Mouse (Mus musculus) MEL (cell line): ENCODE results near the gene Fam76a. TPM values are rescaled to one million over a fixed set of nuclear protein-coding genes. Genes with fewer than 3 reads are reported as not detected.

Source experiments
- DNase-seq: peaks from one replicate; pipeline ENCODE4 v3.0.0; 2011; ENCODE audit warnings: low read depth, low spot score
- H3K27ac ChIP-seq: 2 replicates; pipeline ENCODE4 v1.5.1; 2012; ENCODE audit warnings: low read depth, mild to moderate bottlenecking, control low read depth, low read length, moderate library complexity; ENCODE audit not compliant: control insufficient read depth
- H3K27me3 ChIP-seq, 2 experiments: fragments of 150-350 bp in 1 of 2; sonication (generic) in 1 of 2; 2 replicates each; pipeline ENCODE4 v1.6.1; 2012; ENCODE audit warnings: low read length in 2 of 2, mild to moderate bottlenecking in 2 of 2, improper control_type of control experiment in 1 of 2, moderate library complexity in 1 of 2; ENCODE audit not compliant: insufficient read depth in 2 of 2, control insufficient read depth in 1 of 2
- H3K36me3 ChIP-seq, 2 experiments: 2 replicates each; pipeline ENCODE4 v1.6.1; 2012 to 2014; ENCODE audit warnings: low read length in 2 of 2, improper control_type of control experiment in 1 of 2, inconsistent platforms in 1 of 2, mild to moderate bottlenecking in 1 of 2; ENCODE audit not compliant: insufficient read depth in 2 of 2, control insufficient read depth in 1 of 2
- H3K4me1 ChIP-seq, 2 experiments: fragments of 150-350 bp in 1 of 2; sonication (generic) in 1 of 2; 2 replicates each; pipeline ENCODE4 v1.6.1; 2012; ENCODE audit warnings: low read length in 2 of 2, improper control_type of control experiment in 1 of 2, mild to moderate bottlenecking in 1 of 2; ENCODE audit not compliant: insufficient read depth in 2 of 2, control insufficient read depth in 1 of 2
- H3K4me3 ChIP-seq, 2 experiments: fragments of 150-350 bp in 1 of 2; sonication (generic) in 1 of 2; 2 replicates each; pipeline ENCODE4 v1.5.1; 2012; ENCODE audit warnings: low read depth in 2 of 2, low read length in 2 of 2, mild to moderate bottlenecking in 2 of 2, moderate library complexity in 2 of 2, control low read depth in 1 of 2, improper control_type of control experiment in 1 of 2; ENCODE audit not compliant: control insufficient read depth in 1 of 2, insufficient read depth in 1 of 2
- H3K79me2 ChIP-seq: 2 replicates; pipeline ENCODE4 v1.6.1; 2012; ENCODE audit warnings: mild to moderate bottlenecking, low read length, moderate library complexity; ENCODE audit not compliant: control insufficient read depth, poor library complexity, insufficient read depth
- H3K9ac ChIP-seq: 2 replicates; pipeline ENCODE4 v1.6.1; 2012; ENCODE audit warnings: low read depth, mild to moderate bottlenecking, control low read depth, low read length, moderate library complexity; ENCODE audit not compliant: control insufficient read depth, poor library complexity, severe bottlenecking
- H3K9me3 ChIP-seq: fragments of 150-350 bp; sonication (generic); replicated peaks from 2 replicates; pipeline ENCODE4 v1.6.1; 2012; ENCODE audit warnings: mild to moderate bottlenecking, low read length, improper control_type of control experiment, moderate library complexity; ENCODE audit not compliant: insufficient read depth
- BHLHE40 ChIP-seq: IDR thresholded peaks from 2 replicates; pipeline ENCODE4 v1.6.1; 2012; ENCODE audit warnings: low read depth, mild to moderate bottlenecking, inconsistent platforms, low read length, improper control_type of control experiment, borderline replicate concordance
- CHD2 ChIP-seq: IDR thresholded peaks from 2 replicates; pipeline ENCODE4 v1.6.1; 2011; ENCODE audit warnings: low read length, improper control_type of control experiment
- CTCF ChIP-seq, 3 experiments: IDR thresholded peaks in 2 of 3; conservative IDR thresholded peaks in 1 of 3; 2 replicates each; pipeline ENCODE4 v1.5.1; 2011 to 2012; ENCODE audit warnings: low read length in 3 of 3, low read depth in 2 of 3, mild to moderate bottlenecking in 2 of 3, improper control_type of control experiment in 1 of 3, inconsistent platforms in 1 of 3, mixed read lengths in 1 of 3, moderate library complexity in 1 of 3; ENCODE audit not compliant: control insufficient read depth in 1 of 3, insufficient read depth in 1 of 3, poor library complexity in 1 of 3, severe bottlenecking in 1 of 3
- E2F4 ChIP-seq: IDR thresholded peaks from 2 replicates; pipeline ENCODE4 v1.6.1; 2011; ENCODE audit warnings: low read depth, low read length, improper control_type of control experiment, borderline replicate concordance
- ELF1 ChIP-seq: IDR thresholded peaks from 2 replicates; pipeline ENCODE4 v1.6.1; 2014; ENCODE audit warnings: low read depth, mild to moderate bottlenecking, inconsistent platforms, low read length, improper control_type of control experiment, moderate library complexity
- EP300 ChIP-seq, 2 experiments: IDR thresholded peaks; 2 replicates each; pipeline ENCODE4 v1.6.1; 2011; ENCODE audit warnings: improper control_type of control experiment in 2 of 2, low read length in 2 of 2, low read depth in 1 of 2, mild to moderate bottlenecking in 1 of 2
- ETS1 ChIP-seq: IDR thresholded peaks from 2 replicates; pipeline ENCODE4 v1.6.1; 2012; ENCODE audit warnings: low read depth, mild to moderate bottlenecking, inconsistent platforms, low read length, improper control_type of control experiment, moderate library complexity
- GABPA ChIP-seq: IDR thresholded peaks from 2 replicates; pipeline ENCODE4 v1.6.1; 2012; ENCODE audit warnings: low read depth, mild to moderate bottlenecking, inconsistent platforms, low read length, improper control_type of control experiment, moderate library complexity
- HCFC1 ChIP-seq: IDR thresholded peaks from 2 replicates; pipeline ENCODE4 v1.6.1; 2012; ENCODE audit warnings: low read depth, mild to moderate bottlenecking, inconsistent platforms, low read length, improper control_type of control experiment, moderate library complexity
- JUND ChIP-seq: IDR thresholded peaks from 2 replicates; pipeline ENCODE4 v1.6.1; 2011; ENCODE audit warnings: low read depth, mild to moderate bottlenecking, improper control_type of control experiment, low read length
- KAT2A ChIP-seq: conservative IDR thresholded peaks from 2 replicates; pipeline ENCODE4 v1.6.1; 2012; ENCODE audit warnings: low read depth, low read length, improper control_type of control experiment, inconsistent platforms
- MAFK ChIP-seq: IDR thresholded peaks from 2 replicates; pipeline ENCODE4 v1.6.1; 2011; ENCODE audit warnings: low read depth, mild to moderate bottlenecking, low read length, improper control_type of control experiment, borderline replicate concordance
- MAZ ChIP-seq: IDR thresholded peaks from 2 replicates; pipeline ENCODE4 v1.6.1; 2012; ENCODE audit warnings: low read depth, mild to moderate bottlenecking, inconsistent platforms, low read length, improper control_type of control experiment
- MEF2A ChIP-seq: IDR thresholded peaks from 2 replicates; pipeline ENCODE4 v1.6.1; 2014; ENCODE audit warnings: low read depth, mild to moderate bottlenecking, inconsistent platforms, low read length, improper control_type of control experiment; ENCODE audit not compliant: poor library complexity, insufficient replicate concordance, severe bottlenecking; ENCODE audit errors: extremely low read depth
- MXI1 ChIP-seq: IDR thresholded peaks from 2 replicates; pipeline ENCODE4 v1.6.1; 2011; ENCODE audit warnings: mild to moderate bottlenecking, low read depth, low read length, improper control_type of control experiment
- MYB ChIP-seq: IDR thresholded peaks from 2 replicates; pipeline ENCODE4 v1.6.1; 2011; ENCODE audit warnings: mild to moderate bottlenecking, low read depth, low read length, improper control_type of control experiment
- NELFE ChIP-seq: IDR thresholded peaks from 2 replicates; pipeline ENCODE4 v1.6.1; 2011; ENCODE audit warnings: low read depth, low read length, improper control_type of control experiment
- NRF1 ChIP-seq: IDR thresholded peaks from 2 replicates; pipeline ENCODE4 v1.6.1; 2014; ENCODE audit warnings: low read depth, mild to moderate bottlenecking, inconsistent platforms, low read length, improper control_type of control experiment, moderate library complexity; ENCODE audit not compliant: poor library complexity, insufficient read depth, severe bottlenecking
- POLR2A ChIP-seq, 2 experiments: IDR thresholded peaks; 2 replicates each; pipeline ENCODE4 v1.6.1; 2011 to 2012; ENCODE audit warnings: low read length in 2 of 2, mild to moderate bottlenecking in 2 of 2, control low read depth in 1 of 2, improper control_type of control experiment in 1 of 2, low read depth in 1 of 2, moderate library complexity in 1 of 2; ENCODE audit not compliant: control insufficient read depth in 1 of 2, insufficient read depth in 1 of 2, poor library complexity in 1 of 2
- POLR2AphosphoS2 ChIP-seq: IDR thresholded peaks from 2 replicates; pipeline ENCODE4 v1.6.1; 2011; ENCODE audit warnings: low read length, improper control_type of control experiment
- POLR2AphosphoS5 ChIP-seq: IDR thresholded peaks from 2 replicates; pipeline ENCODE4 v1.6.1; 2012; ENCODE audit warnings: low read depth, borderline replicate concordance, mild to moderate bottlenecking, inconsistent platforms, low read length, moderate library complexity, mixed read lengths
- RAD21 ChIP-seq: IDR thresholded peaks from 2 replicates; pipeline ENCODE4 v1.6.1; 2011; ENCODE audit warnings: mild to moderate bottlenecking, low read depth, low read length, improper control_type of control experiment
- SIN3A ChIP-seq: IDR thresholded peaks from 2 replicates; pipeline ENCODE4 v1.6.1; 2012; ENCODE audit warnings: low read length, improper control_type of control experiment, inconsistent platforms
- SMC3 ChIP-seq: IDR thresholded peaks from 2 replicates; pipeline ENCODE4 v1.6.1; 2011; ENCODE audit warnings: low read depth, low read length, improper control_type of control experiment
- TBP ChIP-seq: IDR thresholded peaks from 2 replicates; pipeline ENCODE4 v1.8.0; 2011; ENCODE audit warnings: low read depth, low read length, improper control_type of control experiment
- TCF12 ChIP-seq: IDR thresholded peaks from 2 replicates; pipeline ENCODE4 v1.6.1; 2014; ENCODE audit warnings: low read depth, mild to moderate bottlenecking, inconsistent platforms, low read length, improper control_type of control experiment, moderate library complexity
- UBTF ChIP-seq: IDR thresholded peaks from 2 replicates; pipeline ENCODE4 v1.6.1; 2012; ENCODE audit warnings: low read depth, mild to moderate bottlenecking, inconsistent platforms, low read length, improper control_type of control experiment, moderate library complexity, borderline replicate concordance; ENCODE audit not compliant: insufficient read depth
- USF1 ChIP-seq: IDR thresholded peaks from 2 replicates; pipeline ENCODE4 v1.6.1; 2014; ENCODE audit warnings: low read depth, mild to moderate bottlenecking, inconsistent platforms, low read length, improper control_type of control experiment, moderate library complexity
- USF2 ChIP-seq, 2 experiments: IDR thresholded peaks; 2 replicates each; pipeline ENCODE4 v1.6.1; 2011 to 2012; ENCODE audit warnings: improper control_type of control experiment in 2 of 2, low read length in 2 of 2, borderline replicate concordance in 1 of 2, inconsistent platforms in 1 of 2, low read depth in 1 of 2, mild to moderate bottlenecking in 1 of 2; ENCODE audit not compliant: insufficient read depth in 1 of 2
- ZC3H11A ChIP-seq: IDR thresholded peaks from 2 replicates; pipeline ENCODE4 v1.6.1; 2012; ENCODE audit warnings: low read depth, mild to moderate bottlenecking, inconsistent platforms, low read length, improper control_type of control experiment
- ZMIZ1 ChIP-seq: IDR thresholded peaks from 2 replicates; pipeline ENCODE4 v1.6.1; 2012; ENCODE audit warnings: low read depth, mild to moderate bottlenecking, inconsistent platforms, low read length, improper control_type of control experiment, moderate library complexity
- ZNF384 ChIP-seq: IDR thresholded peaks from 2 replicates; pipeline ENCODE4 v1.6.1; 2012; ENCODE audit warnings: low read depth, mild to moderate bottlenecking, inconsistent platforms, low read length, improper control_type of control experiment
- polyA plus RNA-seq, 2 experiments: library from polyadenylated mRNA; stranded (reverse) in 1 of 2; unstranded in 1 of 2; fragments of >175 nt in 1 of 2; fragments of >200 nt in 1 of 2; gene quantifications; 2 replicates each; pipeline versions ENCODE4 v1.2.1 to v1.2.4; 2012; ENCODE audit warnings: low replicate concordance in 2 of 2, low read depth in 1 of 2; ENCODE audit not compliant: insufficient read length in 2 of 2, insufficient read depth in 1 of 2, missing spikeins in 1 of 2
- total RNA-seq: library from RNA; depleted of rRNA; stranded (reverse); fragments of 300-350 nt; gene quantifications from 2 replicates; pipeline ENCODE4 v1.2.3, GENCODE M21; 2012

Fam76a gene
- total and polyA plus RNA-seq, 3 experiments = 8.4 to 15.4 TPM; not detected in 1

DNA sequence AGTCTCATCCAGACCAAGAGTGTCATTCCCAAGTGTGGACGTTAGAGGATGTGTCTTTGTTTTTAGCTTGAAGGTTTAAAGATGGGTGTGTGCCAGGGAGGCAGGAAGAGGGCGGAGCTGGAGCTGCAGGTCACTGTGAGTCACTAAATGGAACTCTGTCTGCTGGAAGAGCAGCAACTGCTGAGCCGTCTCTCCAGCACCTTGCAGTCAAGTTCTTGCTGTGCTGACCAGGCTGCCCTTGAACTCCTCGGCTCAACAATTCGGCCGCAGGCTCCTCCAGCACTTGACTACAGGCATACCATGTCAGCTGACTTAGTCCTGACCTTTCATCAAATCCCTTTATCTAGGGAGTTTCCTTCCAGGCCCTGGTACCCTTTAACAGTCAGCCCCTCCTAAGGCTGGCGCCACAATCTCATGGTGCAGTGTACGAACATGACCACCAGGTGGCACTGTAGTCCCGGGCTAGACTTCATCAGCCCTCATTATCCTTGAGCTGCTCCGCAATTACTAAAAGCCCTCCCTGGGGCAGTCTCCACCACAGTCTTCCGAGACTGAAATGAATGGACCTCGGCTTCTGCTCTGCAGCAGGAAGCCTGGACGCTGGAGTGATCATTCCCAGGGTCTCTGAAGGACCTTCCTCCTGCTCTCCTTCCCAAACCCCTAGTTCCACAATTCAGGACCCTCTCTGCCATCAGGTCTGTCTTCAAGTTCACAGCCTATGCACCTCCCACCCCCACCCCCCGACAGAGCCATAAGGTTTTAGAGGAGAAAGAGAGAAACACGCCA lies 23.1 kb upstream of the Fam76a start:
- Histone ChIP-seq H3K79me2 (peaks cover 1% of the 10 kb centered on the region; the same call in 1 of the 2 replicates), H3K27ac (peak overlapping the region; percentile 26; the same call in 1 of the 2 replicates), H3K4me3 (peak overlapping the region; percentile 24 to 55; a peak in 3 of 4 replicates)
- TF ChIP-seq RAD21 = peak; percentile 90
- TF ChIP-seq MEF2A = no peak
- no peak for TF ChIP-seq ELF1
- peak; percentile 95 for TF ChIP-seq SMC3
- peak; percentile 92 to 96 (median 94) for TF ChIP-seq CTCF (IDR thresholded peaks at IDR 0.05 in 2 of 3, conservative IDR thresholded peaks at IDR 0.05 in 1 of 3; ENCODE audit: control insufficient read depth in 1 of 3, insufficient read depth in 1 of 3, low read depth in 2 of 3, low read length in 3 of 3, poor library complexity in 1 of 3, severe bottlenecking in 1 of 3)
- no peak for TF ChIP-seq MXI1
- 0 out of 2 replicates have a peak, but pooled peaks have one; percentile 16 for TF ChIP-seq TBP
- peak in 1 of 2 experiments; percentile 42; a peak in 1 of 4 replicates for TF ChIP-seq POLR2A (IDR thresholded peaks at IDR 0.05; ENCODE audit: control insufficient read depth in 1 of 2, insufficient read depth in 1 of 2, low read depth in 1 of 2, low read length in 2 of 2, poor library complexity in 1 of 2)
- no peak for TF ChIP-seq USF1
- TF ChIP-seq EP300 (IDR thresholded peaks at IDR 0.05; ENCODE audit: low read depth in 1 of 2, low read length in 2 of 2) = no peak
- peak; percentile 33 for TF ChIP-seq NELFE
- no peak for TF ChIP-seq MYB
- TF ChIP-seq E2F4 = no peak
- TF ChIP-seq TCF12 = 0 out of 2 replicates have a peak, but pooled peaks have one; percentile 5
- no peak for TF ChIP-seq USF2 (IDR thresholded peaks at IDR 0.05; ENCODE audit: borderline replicate concordance in 1 of 2, insufficient read depth in 1 of 2, low read depth in 1 of 2, low read length in 2 of 2)
- no peak for TF ChIP-seq UBTF
- peak; percentile 49; the same call in 1 of the 2 replicates for TF ChIP-seq MAZ
- TF ChIP-seq POLR2AphosphoS5 = no peak
- TF ChIP-seq POLR2AphosphoS2 = no peak
- TF ChIP-seq NRF1 = no peak
- no peak for TF ChIP-seq JUND
- TF ChIP-seq ZC3H11A = peak; percentile 85
- no peak for TF ChIP-seq ETS1
- no peak for TF ChIP-seq ZMIZ1
- TF ChIP-seq GABPA = no peak
- 0 out of 2 replicates have a peak, but pooled peaks have one; percentile 18 for TF ChIP-seq HCFC1
- TF ChIP-seq CHD2 = no peak
- no peak for TF ChIP-seq BHLHE40
- TF ChIP-seq KAT2A = no peak
- no peak for TF ChIP-seq MAFK
- no peak for TF ChIP-seq ZNF384
- TF ChIP-seq SIN3A = no peak; the same call in 1 of the 2 replicates
- TF ChIP-seq, all 39 proteins: peak for 10
- peaks cover 0 to 10% of the 10 kb centered on the region in 2 experiments; a peak in 2 of 4 replicates for H3K4me1 ChIP-seq
- H3K9ac ChIP-seq = peak overlapping the region; percentile 79
- no peaks in the 10 kb centered on the region for H3K9me3 ChIP-seq
- peaks cover 0 to 4% of the 10 kb centered on the region in 2 experiments; a peak in 2 of 4 replicates for H3K36me3 ChIP-seq
- peak; percentile 90 for DNase-seq
- H3K27me3 ChIP-seq = no peaks in the 10 kb centered on the region; a peak in 1 of 4 replicates
